Mouse (Mus musculus): Measurements from ENCODE around the gene Pax5.

DNA sequence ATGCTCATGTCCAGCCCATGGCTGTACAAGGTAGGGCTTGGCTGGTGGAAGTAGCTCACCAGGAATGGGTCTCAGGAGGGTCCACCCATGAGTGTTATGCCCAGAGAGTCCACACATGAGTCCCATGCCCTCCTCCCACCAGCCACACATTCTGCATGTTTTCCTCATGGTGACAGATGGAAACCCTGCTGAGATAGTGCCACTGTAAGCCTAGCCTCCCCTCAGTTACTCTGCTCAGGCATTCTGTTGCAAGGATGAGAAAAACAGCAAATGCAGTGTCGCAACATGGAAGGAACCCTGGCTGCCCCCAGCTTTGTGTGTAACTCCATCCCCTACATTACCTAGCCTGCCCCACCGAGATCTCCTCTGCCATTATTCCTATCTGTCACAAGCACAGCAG, 117.2 kb downstream of the Pax5 start:
- TF ChIP-seq GATA1 (IDR thresholded peaks at IDR 0.05; ENCODE audit: borderline replicate concordance, low read length) (no peak), FLI1 (IDR thresholded peaks at IDR 0.05; ENCODE audit: low read length) (no peak)

Data from megakaryocyte, embryonic 14.5 days (primary cell).